ENCODE assay signal across 11 mouse cellular contexts in genomic region chr5:140128414-140128981, GRCm38 (mm10).
DNase-seq lines count a peak whose midpoint lies in the region; ATAC-seq lines count a peak whose summit lies in the region.
"Had no signal": no experiment of that assay in that cellular context is flagged by ENCODE, and none has a peak within 500 bp of the region (broad histone marks: within the 10 kb centered on the region; RNA-seq: fewer than 3 reads in every experiment).

No protein-coding gene starts in this region.

- peaks cover 12% of the 10 kb centered on the region for H3K36me3 ChIP-seq in hindbrain, embryonic 10.5 days
- no peaks in the 10 kb centered on the region for H3K36me3 ChIP-seq in hindbrain, embryonic 11.5 days (ENCODE audit: control insufficient read depth, insufficient read depth, low read length)
- H3K36me3 ChIP-seq in hindbrain, embryonic 14.5 days (replicated peaks; ENCODE audit: control insufficient read depth, insufficient read depth) = no peaks in the 10 kb centered on the region
- no peaks in the 10 kb centered on the region for H3K36me3 ChIP-seq in midbrain, embryonic 15.5 days (replicated peaks)

- intact Hi-C loops in left cerebral cortex, postnatal 36 days (cut with DNase I) = no loop called here

- ATAC-seq in hindbrain, embryonic 11.5 days (ENCODE audit: low FRiP score) = no peak
- peak; percentile 35; the same call in 1 of the 2 replicates for ATAC-seq in hindbrain, embryonic 14.5 days (ENCODE audit: low FRiP score)
- ATAC-seq in midbrain, embryonic 15.5 days (replicated peaks) = no peak; the same call in 1 of the 2 replicates
- no peak for ATAC-seq in erythroid progenitor cell, adult 5-6 weeks (replicated peaks; ENCODE audit: low FRiP score, poor library complexity, severe bottlenecking)
- ATAC-seq: inflammation-experienced regulatory T-cells, adult 6 months had no signal

- H3K4me2 ChIP-seq in hindbrain, embryonic 11.5 days (replicated peaks; ENCODE audit: low read depth, low read length) = no peak overlapping the region
- no peak overlapping the region for H3K4me2 ChIP-seq in hindbrain, embryonic 14.5 days (replicated peaks)
- H3K4me2 ChIP-seq in midbrain, embryonic 15.5 days = no peak overlapping the region
- H3K4me2 ChIP-seq: heart, embryonic 11.5 days had no signal

- WGBS in hindbrain, embryonic 10.5 days = 75% methylated on average over 9 of the region's 9 CpGs
- WGBS in hindbrain, embryonic 11.5 days = 70% methylated on average over 9 of the region's 9 CpGs
- WGBS in hindbrain, embryonic 14.5 days = 36% methylated on average over 9 of the region's 9 CpGs
- 42% methylated on average over 9 of the region's 9 CpGs for whole genome bisulfite sequencing in midbrain, embryonic 15.5 days

- H3K4me1 ChIP-seq in hindbrain, embryonic 10.5 days (replicated peaks) = peaks cover 21% of the 10 kb centered on the region
- no peaks in the 10 kb centered on the region for H3K4me1 ChIP-seq in hindbrain, embryonic 11.5 days (replicated peaks; ENCODE audit: control insufficient read depth, insufficient read depth, low read length)
- peaks cover 13% of the 10 kb centered on the region; the same call in 1 of the 2 replicates for H3K4me1 ChIP-seq in hindbrain, embryonic 14.5 days (replicated peaks; ENCODE audit: control insufficient read depth, insufficient read depth, low read length)
- peaks cover 14% of the 10 kb centered on the region for H3K4me1 ChIP-seq in midbrain, embryonic 15.5 days

- DNase-seq in hindbrain, embryonic 10.5 days (ENCODE audit: low spot score) = peak; percentile 8
- no peak for DNase-seq in hindbrain, embryonic 11.5 days (ENCODE audit: low spot score)
- peak; percentile 27 for DNase-seq in embryo, embryonic 10.5 days (ENCODE audit: low spot score)
- no peak for DNase-seq in hindbrain, embryonic 14.5 days (ENCODE audit: low spot score)
- no peak for DNase-seq in adrenal gland, adult 18-20 months (ENCODE audit: low spot score in 2 of 2)
- DNase-seq in left cerebral cortex, postnatal 36 days (ENCODE audit: low spot score in 2 of 2) = no peak
- DNase-seq: cerebellum, adult 8-10 months had no signal

- no peaks in the 10 kb centered on the region for H3K27me3 ChIP-seq in hindbrain, embryonic 10.5 days (ENCODE audit: insufficient read depth, poor library complexity, severe bottlenecking)
- no peaks in the 10 kb centered on the region for H3K27me3 ChIP-seq in hindbrain, embryonic 11.5 days (ENCODE audit: control insufficient read depth, insufficient read depth, low read length)
- H3K27me3 ChIP-seq in hindbrain, embryonic 14.5 days (ENCODE audit: control insufficient read depth, insufficient read depth, low read length) = no peaks in the 10 kb centered on the region
- H3K27me3 ChIP-seq in midbrain, embryonic 15.5 days (replicated peaks) = no peaks in the 10 kb centered on the region

- no peak overlapping the region for H3K4me3 ChIP-seq in hindbrain, embryonic 10.5 days
- no peak overlapping the region for H3K4me3 ChIP-seq in hindbrain, embryonic 11.5 days (ENCODE audit: low read depth, low read length)
- H3K4me3 ChIP-seq in hindbrain, embryonic 14.5 days (replicated peaks; ENCODE audit: low read length) = no peak overlapping the region
- no peak overlapping the region for H3K4me3 ChIP-seq in midbrain, embryonic 15.5 days

- H3K9me3 ChIP-seq in hindbrain, embryonic 10.5 days = no peaks in the 10 kb centered on the region
- no peaks in the 10 kb centered on the region for H3K9me3 ChIP-seq in hindbrain, embryonic 11.5 days (ENCODE audit: control insufficient read depth, low read length)
- no peaks in the 10 kb centered on the region for H3K9me3 ChIP-seq in hindbrain, embryonic 14.5 days (ENCODE audit: control insufficient read depth, low read length)
- no peaks in the 10 kb centered on the region for H3K9me3 ChIP-seq in midbrain, embryonic 15.5 days

- no peak overlapping the region for H3K9ac ChIP-seq in hindbrain, embryonic 11.5 days (ENCODE audit: low read depth, low read length)
- 0 out of 2 replicates have a peak overlapping the region, but pooled peaks have one; percentile 1 for H3K9ac ChIP-seq in hindbrain, embryonic 14.5 days
- H3K9ac ChIP-seq in midbrain, embryonic 15.5 days = no peak overlapping the region

- H3K27ac ChIP-seq in hindbrain, embryonic 10.5 days = peak overlapping the region; percentile 66; the same call in 1 of the 2 replicates
- no peak overlapping the region for H3K27ac ChIP-seq in hindbrain, embryonic 11.5 days (ENCODE audit: low read depth, low read length)
- peak overlapping the region; percentile 38 for H3K27ac ChIP-seq in hindbrain, embryonic 14.5 days
- H3K27ac ChIP-seq in midbrain, embryonic 15.5 days = peak overlapping the region; percentile 45; the same call in 1 of the 2 replicates

Comparison
In these comparisons a context has a peak if more than half of its experiments do, and no peak if none do; other contexts are left out.
1. DNase-seq: peak in hindbrain, embryonic 10.5 days (single experiment) and embryo, embryonic 10.5 days (single experiment); none in hindbrain, embryonic 11.5 days (single experiment), hindbrain, embryonic 14.5 days (single experiment), adrenal gland, adult 18-20 months (0 of 2) and left cerebral cortex, postnatal 36 days (0 of 2).